Mouse (Mus musculus): ENCODE data around the gene Ppp1r1b. TPM values are rescaled to one million over a fixed set of nuclear protein-coding genes. Genes with fewer than 3 reads are reported as not detected.
A peak's percentile ranks its signal among the peaks of the same experiment; 100 is the strongest.

Gene Ppp1r1b
- polyA plus RNA-seq, 1 experiment from 2014 or later = 0.31 TPM

- Histone ChIP-seq H3K27ac (replicated peaks; ENCODE audit: low read depth, low read length) (no peak overlapping the region), H3K4me3 (ENCODE audit: low read depth, low read length) (no peak overlapping the region), H3K9me3 (replicated peaks; ENCODE audit: control insufficient read depth, low read length) (no peaks in the 10 kb centered on the region), H3K27me3 (ENCODE audit: control insufficient read depth, insufficient read depth, low read length) (peaks cover 68% of the 10 kb centered on the region), H3K36me3 (replicated peaks; ENCODE audit: control insufficient read depth, insufficient read depth, low read depth, low read length) (no peaks in the 10 kb centered on the region), H3K9ac (replicated peaks; ENCODE audit: low read length) (no peak overlapping the region), H3K4me2 (ENCODE audit: low read depth, low read length) (peak overlapping the region; percentile 4; the same call in 1 of the 2 replicates), H3K4me1 (ENCODE audit: control insufficient read depth, insufficient read depth, low read length) (peaks cover 11% of the 10 kb centered on the region)
- 2% methylated on average over 14 of the region's 14 CpGs for WGBS
- DNase-seq (ENCODE audit: low spot score) (peak; percentile 84), ATAC-seq (replicated peaks; ENCODE audit: insufficient number of reproducible peaks, low FRiP score, low TSS enrichment, low read depth) (no peak)
Observed at GRCm38 (mm10) chr11:98345253-98345652, 3.0 kb upstream of the Ppp1r1b start.

- ATAC-seq (replicated peaks; ENCODE audit: insufficient number of reproducible peaks, low FRiP score, low TSS enrichment, low read depth) (no peak), DNase-seq (ENCODE audit: low spot score) (no peak)
- H3K4me3 ChIP-seq (ENCODE audit: low read depth, low read length) = no peak overlapping the region
- H3K4me2 ChIP-seq (ENCODE audit: low read depth, low read length) = no peak overlapping the region
- no peaks in the 10 kb centered on the region for H3K36me3 ChIP-seq (replicated peaks; ENCODE audit: control insufficient read depth, insufficient read depth, low read depth, low read length)
- WGBS = 13% methylated on average over 9 of the region's 9 CpGs
- H3K4me1 ChIP-seq (ENCODE audit: control insufficient read depth, insufficient read depth, low read length) = peaks cover 11% of the 10 kb centered on the region
- peaks cover 70% of the 10 kb centered on the region for H3K27me3 ChIP-seq (ENCODE audit: control insufficient read depth, insufficient read depth, low read length)
- no peak overlapping the region for H3K27ac ChIP-seq (replicated peaks; ENCODE audit: low read depth, low read length)
- H3K9ac ChIP-seq (replicated peaks; ENCODE audit: low read length) = no peak overlapping the region
- no peaks in the 10 kb centered on the region for H3K9me3 ChIP-seq (replicated peaks; ENCODE audit: control insufficient read depth, low read length)
Observed at GRCm38 (mm10) chr11:98346168-98346567, 2.0 kb upstream of the Ppp1r1b start.

GRCm38 (mm10) chr11:98347385-98348082 is 670 bp upstream of the Ppp1r1b start:
- Histone ChIP-seq H3K4me2 (ENCODE audit: low read depth, low read length) (no peak overlapping the region), H3K27ac (replicated peaks; ENCODE audit: low read depth, low read length) (no peak overlapping the region), H3K9ac (replicated peaks; ENCODE audit: low read length) (no peak overlapping the region), H3K4me3 (ENCODE audit: low read depth, low read length) (no peak overlapping the region), H3K27me3 (ENCODE audit: control insufficient read depth, insufficient read depth, low read length) (peaks cover 71% of the 10 kb centered on the region), H3K9me3 (replicated peaks; ENCODE audit: control insufficient read depth, low read length) (no peaks in the 10 kb centered on the region), H3K36me3 (replicated peaks; ENCODE audit: control insufficient read depth, insufficient read depth, low read depth, low read length) (no peaks in the 10 kb centered on the region), H3K4me1 (ENCODE audit: control insufficient read depth, insufficient read depth, low read length) (peaks cover 9% of the 10 kb centered on the region)
- WGBS = 8% methylated on average over 10 of the region's 12 CpGs
- DNase-seq (ENCODE audit: low spot score) = no peak
- ATAC-seq (replicated peaks; ENCODE audit: insufficient number of reproducible peaks, low FRiP score, low TSS enrichment, low read depth) = no peak

- no peak for ATAC-seq (replicated peaks; ENCODE audit: insufficient number of reproducible peaks, low FRiP score, low TSS enrichment, low read depth)
- Histone ChIP-seq H3K36me3 (replicated peaks; ENCODE audit: control insufficient read depth, insufficient read depth, low read depth, low read length) (no peaks in the 10 kb centered on the region), H3K4me3 (ENCODE audit: low read depth, low read length) (no peak overlapping the region), H3K27ac (replicated peaks; ENCODE audit: low read depth, low read length) (no peak overlapping the region), H3K4me1 (ENCODE audit: control insufficient read depth, insufficient read depth, low read length) (peaks cover 9% of the 10 kb centered on the region), H3K4me2 (ENCODE audit: low read depth, low read length) (no peak overlapping the region), H3K9ac (replicated peaks; ENCODE audit: low read length) (no peak overlapping the region), H3K9me3 (replicated peaks; ENCODE audit: control insufficient read depth, low read length) (no peaks in the 10 kb centered on the region), H3K27me3 (ENCODE audit: control insufficient read depth, insufficient read depth, low read length) (peaks cover 74% of the 10 kb centered on the region)
- WGBS = 3% methylated on average over 9 of the region's 9 CpGs
- no peak for DNase-seq (ENCODE audit: low spot score)
Observed at GRCm38 (mm10) chr11:98349308-98349707, 1.1 kb downstream of the Ppp1r1b start.

GRCm38 (mm10) chr11:98352272-98352990 is 4.2 kb downstream of the Ppp1r1b start:
- Histone ChIP-seq H3K9ac (replicated peaks; ENCODE audit: low read length) (no peak overlapping the region), H3K36me3 (replicated peaks; ENCODE audit: control insufficient read depth, insufficient read depth, low read depth, low read length) (no peaks in the 10 kb centered on the region), H3K4me1 (ENCODE audit: control insufficient read depth, insufficient read depth, low read length) (peaks cover 9% of the 10 kb centered on the region), H3K9me3 (replicated peaks; ENCODE audit: control insufficient read depth, low read length) (no peaks in the 10 kb centered on the region), H3K4me3 (ENCODE audit: low read depth, low read length) (no peak overlapping the region), H3K27ac (replicated peaks; ENCODE audit: low read depth, low read length) (no peak overlapping the region), H3K27me3 (ENCODE audit: control insufficient read depth, insufficient read depth, low read length) (peaks cover 53% of the 10 kb centered on the region), H3K4me2 (ENCODE audit: low read depth, low read length) (no peak overlapping the region)
- DNase-seq (ENCODE audit: low spot score) (no peak), ATAC-seq (replicated peaks; ENCODE audit: insufficient number of reproducible peaks, low FRiP score, low TSS enrichment, low read depth) (no peak)
- 67% methylated on average over 18 of the region's 18 CpGs for WGBS

- Histone ChIP-seq H3K4me3 (ENCODE audit: low read depth, low read length) (no peak overlapping the region), H3K4me2 (ENCODE audit: low read depth, low read length) (no peak overlapping the region), H3K9ac (replicated peaks; ENCODE audit: low read length) (no peak overlapping the region), H3K4me1 (ENCODE audit: control insufficient read depth, insufficient read depth, low read length) (peaks cover 3% of the 10 kb centered on the region), H3K27me3 (ENCODE audit: control insufficient read depth, insufficient read depth, low read length) (peaks cover 40% of the 10 kb centered on the region), H3K27ac (replicated peaks; ENCODE audit: low read depth, low read length) (no peak overlapping the region), H3K36me3 (replicated peaks; ENCODE audit: control insufficient read depth, insufficient read depth, low read depth, low read length) (no peaks in the 10 kb centered on the region), H3K9me3 (replicated peaks; ENCODE audit: control insufficient read depth, low read length) (no peaks in the 10 kb centered on the region)
- DNase-seq (ENCODE audit: low spot score) = no peak
- 29% methylated on average over 8 of the region's 8 CpGs for WGBS
- no peak for ATAC-seq (replicated peaks; ENCODE audit: insufficient number of reproducible peaks, low FRiP score, low TSS enrichment, low read depth)
Observed at GRCm38 (mm10) chr11:98353651-98354211, 5.5 kb downstream of the Ppp1r1b start.

GRCm38 (mm10) chr11:98354445-98354844 is 6.2 kb downstream of the Ppp1r1b start:
- Histone ChIP-seq H3K4me1 (ENCODE audit: control insufficient read depth, insufficient read depth, low read length) (peaks cover 3% of the 10 kb centered on the region), H3K4me3 (ENCODE audit: low read depth, low read length) (no peak overlapping the region), H3K9me3 (replicated peaks; ENCODE audit: control insufficient read depth, low read length) (no peaks in the 10 kb centered on the region), H3K9ac (replicated peaks; ENCODE audit: low read length) (no peak overlapping the region), H3K27ac (replicated peaks; ENCODE audit: low read depth, low read length) (no peak overlapping the region), H3K36me3 (replicated peaks; ENCODE audit: control insufficient read depth, insufficient read depth, low read depth, low read length) (no peaks in the 10 kb centered on the region), H3K27me3 (ENCODE audit: control insufficient read depth, insufficient read depth, low read length) (peaks cover 33% of the 10 kb centered on the region), H3K4me2 (ENCODE audit: low read depth, low read length) (no peak overlapping the region)
- DNase-seq (ENCODE audit: low spot score) = no peak
- 55% methylated on average over 14 of the region's 14 CpGs for WGBS
- no peak for ATAC-seq (replicated peaks; ENCODE audit: insufficient number of reproducible peaks, low FRiP score, low TSS enrichment, low read depth)

- H3K9me3 ChIP-seq (replicated peaks; ENCODE audit: control insufficient read depth, low read length) = no peaks in the 10 kb centered on the region
- H3K4me2 ChIP-seq (ENCODE audit: low read depth, low read length) = no peak overlapping the region
- H3K27me3 ChIP-seq (ENCODE audit: control insufficient read depth, insufficient read depth, low read length) = peaks cover 20% of the 10 kb centered on the region
- ATAC-seq (replicated peaks; ENCODE audit: insufficient number of reproducible peaks, low FRiP score, low TSS enrichment, low read depth) = no peak
- no peak overlapping the region for H3K9ac ChIP-seq (replicated peaks; ENCODE audit: low read length)
- peaks cover 4% of the 10 kb centered on the region for H3K4me1 ChIP-seq (ENCODE audit: control insufficient read depth, insufficient read depth, low read length)
- no peaks in the 10 kb centered on the region for H3K36me3 ChIP-seq (replicated peaks; ENCODE audit: control insufficient read depth, insufficient read depth, low read depth, low read length)
- H3K4me3 ChIP-seq (ENCODE audit: low read depth, low read length) = no peak overlapping the region
- no peak overlapping the region for H3K27ac ChIP-seq (replicated peaks; ENCODE audit: low read depth, low read length)
- peak; percentile 91 for DNase-seq (ENCODE audit: low spot score)
- 10% methylated on average over 6 of the region's 6 CpGs for WGBS
Observed at GRCm38 (mm10) chr11:98355732-98356299, 7.6 kb downstream of the Ppp1r1b start.

Measured in embryonic facial prominence, embryonic 11.5 days (tissue).